Mouse (Mus musculus) spleen, postnatal 14 days (tissue): ENCODE data around the gene Pax9.
A peak's percentile ranks its signal among the peaks of the same experiment; 100 is the strongest.

Experiments
- DNase-seq, 2 experiments: peaks; one replicate each; pipeline ENCODE4 v3.0.0; 2021 to 2022; ENCODE audit warnings: low spot score in 2 of 2

The Pax9 gene

GRCm38 (mm10) chr12:56691427-56692079 lies at the start of gene Pax9:
Gene Pax9, plus strand, starts transcription at chr12:56691767.
- no peak for DNase-seq

DNA sequence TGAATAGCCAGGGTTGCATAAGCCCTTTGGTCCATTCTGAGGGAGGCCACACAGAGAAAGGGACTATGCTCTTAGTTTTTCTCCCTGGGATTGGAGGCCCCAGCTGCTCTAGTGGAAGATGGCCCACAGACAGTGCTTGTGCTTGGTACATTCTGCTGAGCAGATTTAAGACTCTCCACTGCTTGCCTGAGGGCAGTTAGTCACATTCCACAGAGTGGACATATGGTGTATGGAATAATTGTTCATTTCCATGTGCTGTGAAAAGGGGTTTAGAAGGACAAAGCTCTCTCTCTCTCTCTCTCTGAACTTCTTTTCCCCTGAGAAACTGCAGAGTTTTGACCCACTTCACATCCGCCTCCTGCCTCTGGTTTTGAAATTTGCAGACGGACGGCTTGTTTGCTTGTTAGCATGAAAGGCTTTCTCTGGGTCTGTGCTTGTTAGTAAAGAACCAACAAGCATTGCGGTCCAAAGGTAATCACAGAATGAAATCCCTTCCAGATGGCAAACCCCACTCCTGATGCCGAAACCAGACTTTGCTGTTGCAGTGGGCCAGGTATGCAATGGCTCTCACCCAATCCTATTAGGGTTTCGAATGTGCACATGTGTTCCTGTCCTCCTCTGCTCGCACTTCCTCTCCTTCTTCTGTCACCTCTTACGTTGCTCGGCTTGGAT lies 22.0 kb upstream of the Pax9 start:
- DNase-seq, result no peak

DNA sequence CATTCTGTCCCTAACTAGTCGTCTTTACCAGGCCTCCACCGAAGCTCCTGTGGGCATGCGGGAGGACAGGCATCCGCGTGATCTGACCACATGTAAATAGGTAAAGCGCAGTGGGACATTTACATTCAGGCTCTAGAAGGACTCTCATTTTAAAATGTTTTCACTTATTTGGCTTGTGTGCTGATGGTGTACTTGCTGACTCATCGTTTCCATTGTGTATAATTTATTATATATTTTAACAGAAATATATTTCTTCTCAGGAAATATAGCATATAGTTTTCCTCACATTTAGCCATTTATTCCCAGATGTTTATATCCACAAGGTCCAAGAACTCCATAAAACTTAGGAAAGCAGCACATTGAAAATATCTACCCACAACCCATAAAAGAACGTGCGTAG lies 20.8 kb upstream of the Pax9 start:
- DNase-seq, result no peak

GRCm38 (mm10) chr12:56674726-56675125 lies 16.8 kb upstream of the Pax9 start:
- DNase-seq, result no peak

DNA sequence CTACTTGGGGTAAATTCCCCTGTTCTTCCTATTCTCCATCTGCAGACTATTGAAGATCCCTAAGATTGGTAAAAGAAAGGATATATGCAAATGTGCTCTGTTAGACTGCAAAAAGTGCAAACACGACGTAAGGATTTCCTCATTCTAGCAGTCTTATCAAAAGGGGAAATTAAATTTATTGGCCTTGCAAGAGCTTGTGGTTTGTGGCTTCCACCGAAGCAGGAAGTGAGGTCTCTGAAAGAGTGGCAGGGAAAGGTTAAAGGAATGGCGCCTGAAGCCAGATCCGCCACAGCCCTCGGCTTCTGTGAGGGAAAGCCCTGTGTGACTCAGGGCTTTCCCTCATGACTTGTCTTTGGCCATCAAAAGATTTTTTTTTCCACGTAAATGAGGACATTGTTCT lies 13.9 kb upstream of the Pax9 start:
- DNase-seq, result no peak

- no peak for DNase-seq
Measured at GRCm38 (mm10) chr12:56681096-56681811, 10.3 kb upstream of the Pax9 start.

DNA sequence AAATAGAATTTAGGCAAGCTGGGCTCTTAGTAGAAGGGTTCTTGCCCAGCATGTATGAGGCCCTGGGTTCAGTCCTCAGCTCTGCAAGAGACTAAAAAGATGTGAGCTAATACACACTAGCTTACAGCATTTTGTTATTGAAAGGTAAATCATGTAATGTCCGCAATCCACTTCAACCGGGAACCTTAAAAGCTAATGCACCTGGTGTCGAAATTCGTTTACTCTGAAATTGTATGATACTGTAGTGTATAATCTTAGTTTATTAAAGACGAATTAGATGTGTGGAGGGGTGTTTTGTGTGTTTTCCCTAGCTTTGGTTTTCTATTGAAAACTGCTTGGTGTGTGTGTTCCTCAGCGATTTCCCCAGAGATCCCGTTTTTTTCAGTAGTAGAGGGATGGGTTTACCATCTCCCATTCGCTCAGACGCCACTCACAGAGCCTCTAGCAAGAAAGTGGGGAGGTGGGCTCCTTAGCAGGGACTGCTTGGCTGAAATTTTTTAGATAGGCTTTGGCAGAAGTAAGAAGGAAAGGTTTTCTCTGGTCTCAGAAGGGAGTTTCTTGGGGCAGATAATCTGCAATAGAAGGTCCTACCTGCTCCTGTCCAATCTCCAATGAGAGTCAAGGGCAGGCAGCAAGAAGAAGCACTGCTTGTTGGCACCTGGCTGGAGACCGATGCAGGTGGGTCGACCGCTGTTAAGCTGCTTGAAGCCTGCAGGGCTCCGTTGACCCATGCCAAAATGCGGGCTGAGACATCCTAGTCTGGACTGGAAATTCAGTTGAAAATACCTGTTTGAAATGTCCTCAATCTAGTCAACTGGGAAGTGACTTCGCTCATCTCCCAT lies 3.7 kb upstream of the Pax9 start:
- DNase-seq, result no peak

DNA sequence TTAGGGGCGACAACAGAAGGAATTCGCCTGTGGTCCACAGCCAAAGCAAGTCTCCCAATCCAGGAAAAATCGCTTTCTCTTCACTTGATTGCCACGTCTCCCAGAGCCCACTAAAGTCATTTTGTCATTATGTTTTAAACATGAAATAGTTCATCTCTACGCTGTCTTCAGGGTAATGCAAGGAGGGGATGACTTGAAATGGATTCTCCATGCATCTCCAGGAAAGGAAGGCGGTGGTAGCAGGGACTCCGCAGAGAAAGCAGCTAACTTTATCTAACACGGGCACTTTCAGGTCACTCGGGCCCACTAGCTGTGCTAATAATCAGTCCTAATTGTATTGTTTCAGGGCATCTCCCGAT lies 3.1 kb upstream of the Pax9 start:
- no peak for DNase-seq

DNA sequence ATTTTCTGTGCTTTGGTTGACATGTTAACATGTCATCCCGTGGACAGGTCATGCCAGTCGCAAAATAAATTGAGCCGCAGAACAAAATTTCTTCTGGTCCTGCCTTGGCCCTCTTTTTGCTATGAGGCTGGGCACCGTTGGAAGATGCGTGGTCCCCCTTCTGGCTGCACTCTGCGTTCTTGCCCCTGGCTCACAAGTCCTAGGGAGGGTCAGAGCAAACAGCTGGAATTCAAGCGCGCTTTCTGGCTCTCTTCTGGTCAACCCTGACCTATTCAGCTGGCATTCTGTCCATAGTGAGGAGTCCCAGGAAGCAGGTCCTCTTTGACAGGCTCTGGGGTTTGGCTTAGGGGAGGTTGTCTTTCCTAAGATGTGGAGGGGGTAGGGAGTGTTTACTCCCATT lies 2.6 kb upstream of the Pax9 start:
- no peak for DNase-seq

- DNase-seq, result no peak
Measured at GRCm38 (mm10) chr12:56689331-56689730, 2.2 kb upstream of the Pax9 start.

GRCm38 (mm10) chr12:56689736-56690135 lies 1.8 kb upstream of the Pax9 start:
- no peak for DNase-seq

GRCm38 (mm10) chr12:56690366-56690765 lies 1.2 kb upstream of the Pax9 start:
- no peak for DNase-seq

GRCm38 (mm10) chr12:56691001-56691400 lies 566 bp upstream of the Pax9 start:
- DNase-seq, result no peak

- no peak for DNase-seq
Measured at GRCm38 (mm10) chr12:56692536-56692935, 969 bp downstream of the Pax9 start.

DNA sequence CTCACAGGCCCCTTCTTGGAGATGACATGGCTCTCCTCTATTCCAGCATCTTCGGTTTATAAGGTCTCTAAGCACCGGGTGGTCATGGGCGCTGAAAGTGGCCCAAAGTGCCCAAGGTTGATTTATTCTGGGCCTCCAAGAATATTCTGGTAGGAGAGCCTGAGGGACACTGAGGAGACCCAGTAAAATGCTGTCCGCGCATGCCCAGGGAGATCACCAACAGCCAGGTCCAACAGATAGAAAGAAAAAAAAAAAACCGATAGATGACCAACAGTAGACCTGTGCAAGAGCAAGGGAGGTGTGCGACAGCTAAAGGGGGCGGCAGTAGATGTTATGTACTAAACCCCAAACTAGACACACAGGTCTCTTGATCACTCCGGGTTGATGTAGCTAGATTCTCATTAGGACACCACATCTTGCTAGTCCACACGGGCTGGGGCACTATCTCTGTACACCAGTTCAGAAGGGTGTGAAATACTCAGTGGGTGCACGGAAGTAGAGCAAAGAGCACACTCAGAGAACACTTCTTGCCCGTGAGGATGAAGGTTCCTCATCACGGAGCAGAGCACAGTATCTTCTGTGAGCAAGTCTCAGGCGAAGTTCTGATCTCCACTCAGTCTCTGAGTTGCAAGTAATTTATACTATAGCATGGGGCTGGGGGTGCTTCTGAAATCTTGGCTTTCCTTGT lies 2.0 kb downstream of the Pax9 start:
- no peak for DNase-seq

DNA sequence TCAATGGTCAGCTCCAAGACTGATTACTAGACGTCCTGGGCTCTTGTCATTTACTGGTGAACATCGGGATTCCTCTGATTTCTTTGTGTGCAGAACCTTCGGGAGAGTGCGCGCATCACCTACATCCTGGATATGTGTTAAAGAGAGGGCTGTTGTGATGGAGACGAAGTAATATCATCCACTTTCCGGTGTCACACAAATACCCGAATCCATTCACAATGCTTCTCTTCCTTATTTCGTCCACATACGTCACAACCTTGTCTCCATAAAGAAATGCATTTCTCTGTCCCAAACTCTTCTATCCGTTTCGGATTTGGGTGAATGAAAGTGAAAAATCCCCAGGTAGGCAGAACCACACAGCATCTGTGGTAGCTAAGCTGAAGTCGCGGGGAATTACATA lies 2.8 kb downstream of the Pax9 start:
- no peak for DNase-seq

DNA sequence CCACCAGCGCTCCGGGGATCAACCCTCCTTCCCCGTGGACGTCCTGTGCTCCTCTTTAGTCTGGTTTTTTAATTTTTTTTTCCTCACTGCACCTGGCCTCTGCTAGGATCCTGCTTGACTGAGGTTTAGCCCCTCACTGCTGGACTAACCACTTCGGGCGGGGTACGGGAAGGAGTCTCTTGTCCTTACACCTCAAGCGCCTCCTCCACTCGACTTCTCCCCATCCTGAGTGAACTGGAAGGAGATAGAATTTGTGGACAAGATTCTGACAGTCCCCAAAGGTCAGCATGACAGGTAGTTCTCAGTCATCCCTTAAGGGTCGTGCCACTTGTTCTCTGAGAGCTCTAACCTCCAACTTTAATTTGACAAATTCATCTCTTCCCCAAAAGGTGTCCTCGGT lies 3.4 kb downstream of the Pax9 start:
- DNase-seq, result no peak

DNA sequence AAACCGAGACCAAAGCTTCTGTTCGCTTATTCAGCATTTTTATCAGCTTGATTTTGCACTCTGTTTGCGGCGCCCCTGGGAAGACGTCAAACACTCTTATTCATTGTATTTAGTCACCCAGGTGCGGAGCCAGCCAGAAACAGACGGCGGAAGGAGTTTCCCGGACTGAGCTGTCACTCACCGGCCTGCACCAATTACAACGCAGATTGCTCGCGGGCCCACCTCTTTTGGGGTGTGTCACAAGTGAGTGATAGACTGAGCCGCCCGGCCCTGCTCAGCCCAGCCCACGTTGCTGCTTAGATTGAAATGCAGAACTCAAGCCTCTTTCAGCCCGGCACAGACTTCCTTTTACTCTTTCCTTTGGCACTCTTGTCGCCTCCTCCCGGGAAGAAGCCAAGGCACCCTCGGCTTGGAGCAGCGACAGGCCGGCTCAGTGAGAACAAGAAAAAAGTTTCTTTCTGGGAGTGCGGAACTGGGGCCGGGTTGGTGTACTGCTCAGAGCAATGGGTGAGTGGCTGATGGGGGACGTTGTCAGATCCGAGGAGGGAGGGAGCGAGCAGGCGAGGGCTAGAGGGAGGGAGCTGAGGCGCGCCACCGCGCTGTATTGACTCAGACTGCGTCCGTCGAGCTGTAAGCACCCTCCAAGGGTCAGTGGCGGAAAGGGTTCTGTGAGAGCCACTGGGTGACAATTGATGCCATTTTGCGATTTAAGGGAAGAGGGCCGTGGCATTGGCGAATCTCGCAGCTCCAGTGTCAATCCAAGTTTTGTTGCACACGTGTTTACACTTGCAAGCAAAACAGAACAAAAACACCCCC lies 4.0 kb downstream of the Pax9 start:
- peak in 1 of 2 experiments; percentile 12 for DNase-seq

DNA sequence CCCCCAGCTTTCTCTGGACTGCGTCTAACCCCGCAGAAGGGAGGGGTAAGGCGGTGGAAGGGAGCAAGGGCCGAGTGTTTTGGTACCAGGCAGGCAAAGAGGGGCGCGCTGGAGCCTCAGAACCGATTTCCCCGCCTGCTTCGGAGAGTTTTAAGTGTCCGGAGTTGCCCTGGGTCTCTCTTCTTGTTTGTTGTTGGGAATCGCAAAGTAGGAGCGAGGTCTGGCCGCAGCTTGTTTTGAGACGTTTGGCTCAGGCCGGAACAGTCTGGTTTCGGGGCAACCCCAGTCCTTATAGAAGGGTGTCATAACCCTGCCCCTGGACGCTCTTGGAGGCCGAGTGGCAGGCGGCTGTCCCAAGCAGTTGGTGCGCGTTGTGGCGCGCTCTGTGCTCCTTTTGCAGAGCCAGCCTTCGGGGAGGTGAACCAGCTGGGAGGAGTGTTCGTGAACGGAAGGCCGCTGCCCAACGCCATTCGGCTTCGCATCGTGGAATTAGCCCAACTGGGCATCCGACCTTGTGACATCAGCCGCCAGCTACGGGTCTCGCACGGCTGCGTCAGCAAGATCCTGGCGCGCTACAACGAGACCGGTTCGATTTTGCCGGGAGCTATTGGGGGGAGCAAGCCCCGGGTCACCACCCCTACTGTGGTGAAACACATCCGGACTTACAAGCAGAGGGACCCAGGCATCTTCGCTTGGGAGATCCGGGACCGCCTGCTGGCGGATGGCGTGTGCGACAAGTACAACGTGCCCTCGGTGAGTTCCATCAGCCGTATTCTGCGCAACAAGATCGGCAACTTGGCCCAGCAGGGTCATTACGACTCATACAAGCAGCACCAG lies 4.8 kb downstream of the Pax9 start:
- DNase-seq, result no peak
